Mouse (Mus musculus): Measurements from ENCODE around the gene Tmem177.

DNA sequence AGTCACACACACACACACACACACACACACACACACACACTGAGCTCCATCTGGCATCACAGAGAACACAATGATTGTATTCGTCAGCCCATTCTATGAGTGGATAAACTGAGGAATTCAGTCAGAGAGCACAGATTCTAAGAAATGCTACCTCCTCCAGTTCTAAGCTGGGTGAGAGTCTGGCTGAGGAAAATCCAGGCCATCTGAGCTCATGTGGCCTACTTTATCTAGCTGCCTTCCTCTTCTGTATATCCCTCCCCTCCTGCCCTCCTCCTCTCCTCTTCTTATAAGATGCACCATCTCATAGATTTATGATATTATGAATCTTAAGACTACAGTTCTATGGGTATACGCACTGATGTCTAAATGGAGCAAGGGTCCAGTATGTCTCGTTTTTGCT lies 19.4 kb downstream of the Tmem177 start:
- no peak for TF ChIP-seq CTCF (IDR thresholded peaks at IDR 0.05; ENCODE audit: borderline replicate concordance, control insufficient read depth, extremely low read depth, insufficient read depth, low read length, poor library complexity)
- no peak for TF ChIP-seq POLR2A (IDR thresholded peaks at IDR 0.05; ENCODE audit: control insufficient read depth, extremely low read depth, insufficient read depth, low read length, poor library complexity)

All from thymus, adult 2 months (tissue).